Mouse (Mus musculus) ES-E14 (cell line): ENCODE results near the gene Ppp1cb. TPM values are rescaled to one million over a fixed set of nuclear protein-coding genes. Genes with fewer than 3 reads are reported as not detected.

ENCODE experiments used
- DNase-seq: peaks from one replicate; pipeline ENCODE4 v3.0.0-alpha.2; 2013; ENCODE audit warnings: low read depth, low spot score
- H3K27ac ChIP-seq: 2 replicates; pipeline ENCODE4 v1.5.1; 2012; ENCODE audit warnings: low read depth, mild to moderate bottlenecking, low read length, moderate library complexity, mixed read lengths; ENCODE audit not compliant: poor library complexity, insufficient read depth, severe bottlenecking
- H3K36me3 ChIP-seq: 2 replicates; pipeline ENCODE4 v1.6.1; 2012; ENCODE audit warnings: mild to moderate bottlenecking, low read length, moderate library complexity, mixed read lengths; ENCODE audit not compliant: control insufficient read depth, poor library complexity, insufficient read depth, severe bottlenecking
- H3K4me1 ChIP-seq, 2 experiments: fragments of 150-350 bp in 1 of 2; sonication (generic) in 1 of 2; 2 replicates each; pipeline ENCODE4 v1.6.1; 2012; ENCODE audit warnings: low read length in 2 of 2, mild to moderate bottlenecking in 1 of 2, mixed read lengths in 1 of 2; ENCODE audit not compliant: control insufficient read depth in 2 of 2, insufficient read depth in 2 of 2, poor library complexity in 1 of 2
- H3K4me3 ChIP-seq, 2 experiments: fragments of 150-350 bp in 1 of 2; sonication (generic) in 1 of 2; 2 replicates each; pipeline ENCODE4 v1.5.1; 2012; ENCODE audit warnings: low read length in 2 of 2, low read depth in 1 of 2, mild to moderate bottlenecking in 1 of 2, mixed read lengths in 1 of 2; ENCODE audit not compliant: insufficient read depth in 1 of 2, poor library complexity in 1 of 2, severe bottlenecking in 1 of 2
- H3K9ac ChIP-seq: 2 replicates; pipeline ENCODE4 v1.6.1; 2012; ENCODE audit warnings: low read depth, mild to moderate bottlenecking, low read length, mixed read lengths; ENCODE audit not compliant: poor library complexity, insufficient read depth, severe bottlenecking
- H3K9me3 ChIP-seq: fragments of 150-350 bp; sonication (generic); 2 replicates; pipeline ENCODE4 v1.6.1; 2012; ENCODE audit warnings: low read depth, mild to moderate bottlenecking, low read length; ENCODE audit not compliant: control insufficient read depth, insufficient read depth
- CHD2 ChIP-seq: IDR thresholded peaks from 2 replicates; pipeline ENCODE4 v1.6.1; 2014; ENCODE audit warnings: mild to moderate bottlenecking, low read depth, low read length, inconsistent platforms
- HCFC1 ChIP-seq: IDR thresholded peaks from 2 replicates; pipeline ENCODE4 v1.6.1; 2012; ENCODE audit warnings: low read length, inconsistent platforms, borderline replicate concordance; ENCODE audit not compliant: insufficient read depth
- MAFK ChIP-seq: IDR thresholded peaks from 2 replicates; pipeline ENCODE4 v1.6.1; 2014; ENCODE audit warnings: mild to moderate bottlenecking, low read depth, low read length, inconsistent platforms; ENCODE audit not compliant: insufficient read depth
- ZC3H11A ChIP-seq: IDR thresholded peaks from 2 replicates; pipeline ENCODE4 v1.6.1; 2012; ENCODE audit warnings: low read depth, mild to moderate bottlenecking, inconsistent platforms, low read length, borderline replicate concordance
- ZNF384 ChIP-seq: IDR thresholded peaks from 2 replicates; pipeline ENCODE4 v1.6.1; 2012; ENCODE audit warnings: low read depth, low read length, inconsistent platforms
- in situ Hi-C, 2 experiments: fragments of 600-800 bp; cut with MboI; formaldehyde crosslinking; loops; one replicate each; pipeline ENCODE4 v1.15.1; 2025; ENCODE audit warnings: low sequenced_read_pairs in 2 of 2, inconsistent platforms in 1 of 2; ENCODE audit not compliant: unreplicated experiment in 2 of 2
- total RNA-seq: library from RNA; depleted of rRNA; stranded (reverse); fragments of 300-350 nt; gene quantifications from 2 replicates; pipeline ENCODE4 v1.2.3, GENCODE M21; 2012

Ppp1cb gene
- total RNA-seq, 1 experiment = 108 TPM

- no peak for DNase-seq
These were observed 2.3 kb downstream of the Ppp1cb start for GRCm38 (mm10) chr5:32460973-32461372.

GRCm38 (mm10) chr5:32472332-32473028 is 13.8 kb downstream of the Ppp1cb start:
- DNase-seq = no peak
- Histone ChIP-seq H3K9me3 (no peaks in the 10 kb centered on the region), H3K4me3 (no peak overlapping the region), H3K4me1 (peaks cover 0 to 2% of the 10 kb centered on the region in 2 experiments; a peak in 1 of 4 replicates), H3K36me3 (no peaks in the 10 kb centered on the region), H3K9ac (no peak overlapping the region), H3K27ac (no peak overlapping the region)
- TF ChIP-seq ZC3H11A = no peak
- in situ Hi-C loops = no loop called here

More at GRCm38 (mm10) chr5:32460973-32461372, 2.3 kb downstream of the Ppp1cb start:
- in situ Hi-C loops = no loop called here
- Histone ChIP-seq H3K9me3 (no peaks in the 10 kb centered on the region), H3K27ac (no peak overlapping the region), H3K4me3 (peak overlapping the region; percentile 34 to 94; a peak in 2 of 4 replicates), H3K4me1 (peaks cover 5 to 15% of the 10 kb centered on the region in 2 experiments; a peak in 3 of 4 replicates), H3K36me3 (no peaks in the 10 kb centered on the region), H3K9ac (peak overlapping the region; percentile 17; the same call in 1 of the 2 replicates)
- no peak for TF ChIP-seq MAFK
- no peak for TF ChIP-seq HCFC1
- no peak for TF ChIP-seq ZC3H11A
- no peak for TF ChIP-seq ZNF384
- no peak for TF ChIP-seq CHD2

GRCm38 (mm10) chr5:32473029-32473352 is 14.3 kb downstream of the Ppp1cb start:
- H3K27ac ChIP-seq = no peak overlapping the region
- H3K9me3 ChIP-seq = no peaks in the 10 kb centered on the region
- no peak for DNase-seq
- H3K4me1 ChIP-seq = peaks cover 0 to 2% of the 10 kb centered on the region in 2 experiments; a peak in 1 of 4 replicates
- no peak overlapping the region for H3K4me3 ChIP-seq
- TF ChIP-seq HCFC1 (no peak), ZNF384 (no peak), CHD2 (no peak), ZC3H11A (no peak), MAFK (no peak)
- H3K36me3 ChIP-seq = no peaks in the 10 kb centered on the region
- no peak overlapping the region for H3K9ac ChIP-seq
- in situ Hi-C loops = no loop called here

- no peak for DNase-seq
- in situ Hi-C loops = no loop called here
- Histone ChIP-seq H3K36me3 (peaks cover 8% of the 10 kb centered on the region), H3K9me3 (no peaks in the 10 kb centered on the region), H3K4me1 (0 out of 4 replicates have a peak, but pooled peaks cover 0 to 2% of the 10 kb centered on the region in 2 experiments), H3K27ac (no peak overlapping the region), H3K9ac (no peak overlapping the region), H3K4me3 (no peak overlapping the region)
- no peak for TF ChIP-seq ZNF384
- no peak for TF ChIP-seq HCFC1
- no peak for TF ChIP-seq ZC3H11A
- no peak for TF ChIP-seq CHD2
- no peak for TF ChIP-seq MAFK
These were observed 17.9 kb downstream of the Ppp1cb start for GRCm38 (mm10) chr5:32476501-32476900.

- Histone ChIP-seq H3K9me3 (no peaks in the 10 kb centered on the region), H3K36me3 (peaks cover 11% of the 10 kb centered on the region), H3K27ac (no peak overlapping the region), H3K4me3 (no peak overlapping the region), H3K9ac (no peak overlapping the region), H3K4me1 (no peaks in the 10 kb centered on the region)
- in situ Hi-C loops = no loop called here
- no peak for DNase-seq
- TF ChIP-seq CHD2 (no peak), ZNF384 (no peak), HCFC1 (no peak), ZC3H11A (no peak), MAFK (no peak)
These were observed 20.3 kb downstream of the Ppp1cb start for GRCm38 (mm10) chr5:32478972-32479371.
